Mouse (Mus musculus) midbrain, postnatal 0 days (tissue): ENCODE results near the gene Ppfibp1. TPM values are rescaled to one million over a fixed set of nuclear protein-coding genes. Genes with fewer than 3 reads are reported as not detected.

ENCODE experiments used
- ATAC-seq: fragments of 200-750 bp; cut with Nextera tagmentation; 2 replicates; pipeline ENCODE4 v1.8.0; 2017; ENCODE audit warnings: moderate number of reproducible peaks, mild to moderate bottlenecking, moderate TSS enrichment, moderate library complexity; ENCODE audit not compliant: low FRiP score
- DNase-seq: peaks from one replicate; pipeline ENCODE4 v3.0.0-alpha.2; 2015; ENCODE audit warnings: low spot score
- H3K27ac ChIP-seq: fragments of 300-500 bp; sonication (generic); 2 replicates; pipeline ENCODE4 v1.5.1; 2014; ENCODE audit warnings: low read depth, mild to moderate bottlenecking, low read length, mixed read lengths
- H3K27me3 ChIP-seq: fragments of 300-500 bp; sonication (generic); 2 replicates; pipeline ENCODE4 v1.6.1; 2014; ENCODE audit warnings: low read length, control low read depth, mixed read lengths; ENCODE audit not compliant: insufficient read depth
- H3K36me3 ChIP-seq: fragments of 300-500 bp; sonication (generic); 2 replicates; pipeline ENCODE4 v1.6.1; 2014; ENCODE audit warnings: low read length, control low read depth, mixed read lengths; ENCODE audit not compliant: insufficient read depth
- H3K4me1 ChIP-seq: fragments of 300-500 bp; sonication (generic); 2 replicates; pipeline ENCODE4 v1.6.1; 2014; ENCODE audit warnings: mild to moderate bottlenecking, control low read depth, antibody characterized with exemption, low read length, mixed read lengths; ENCODE audit not compliant: insufficient read depth
- H3K4me2 ChIP-seq: fragments of 300-500 bp; sonication (generic); 2 replicates; pipeline ENCODE4 v1.6.1; 2014; ENCODE audit warnings: low read depth, mild to moderate bottlenecking, low read length, mixed read lengths; ENCODE audit not compliant: poor library complexity, severe bottlenecking
- H3K4me3 ChIP-seq: fragments of 300-500 bp; sonication (generic); 2 replicates; pipeline ENCODE4 v1.5.1; 2014; ENCODE audit warnings: low read depth, mild to moderate bottlenecking, low read length, moderate library complexity
- H3K9ac ChIP-seq: fragments of 300-500 bp; sonication (generic); replicated peaks from 2 replicates; pipeline ENCODE4 v1.6.1; 2014; ENCODE audit warnings: mild to moderate bottlenecking, low read length, moderate library complexity, mixed read lengths; ENCODE audit not compliant: poor library complexity, severe bottlenecking
- H3K9me3 ChIP-seq: fragments of 300-500 bp; sonication (generic); 2 replicates; pipeline ENCODE4 v1.6.1; 2016; ENCODE audit warnings: low read length, control low read depth
- CTCF ChIP-seq: IDR thresholded peaks from 2 replicates; pipeline ENCODE4 v1.5.1; 2016; ENCODE audit warnings: antibody characterized with exemption, mild to moderate bottlenecking
- WGBS: fragments of 180-500 bp; shearing (Covaris S2); extraction: QIAGEN DNeasy Blood & Tissue Kit; methylation state at CpG from one replicate; pipeline ENCODE4 v1.1.7; 2014; 5-methylcytosine and 5-hydroxymethylcytosine counted together
- polyA plus RNA-seq: library from polyadenylated mRNA; unstranded; fragments of >200 nt; fragmentation: Nextera tagmentation; extraction: Ambion mirVana; gene quantifications from 2 replicates; pipeline ENCODE4 v1.2.1, GENCODE M21; 2015
- total RNA-seq: library from RNA; depleted of rRNA; stranded (reverse); fragments of >200 nt; gene quantifications from 2 replicates; pipeline ENCODE4 v1.2.3, GENCODE M21; 2014

Ppfibp1 gene
- total and polyA plus RNA-seq, 2 experiments from 2014 or later, result 23.7 to 25.4 TPM

GRCm38 (mm10) chr6:146912835-146913488 is 24.7 kb downstream of the Ppfibp1 start:
- no peaks in the 10 kb centered on the region for H3K36me3 ChIP-seq

GRCm38 (mm10) chr6:146913489-146914198 is 25.4 kb downstream of the Ppfibp1 start:
- no peaks in the 10 kb centered on the region for H3K27me3 ChIP-seq
- no peak overlapping the region for H3K4me3 ChIP-seq
- no peak overlapping the region for H3K9ac ChIP-seq
- DNase-seq, result no peak
- H3K27ac ChIP-seq, result no peak overlapping the region
- WGBS, result 76% methylated on average over 4 of the region's 4 CpGs
- H3K4me2 ChIP-seq, result no peak overlapping the region
- H3K36me3 ChIP-seq, result no peaks in the 10 kb centered on the region
- TF ChIP-seq CTCF, result no peak
- no peaks in the 10 kb centered on the region for H3K9me3 ChIP-seq
- ATAC-seq, result no peak
- H3K4me1 ChIP-seq, result 0 out of 2 replicates have a peak, but pooled peaks cover 3% of the 10 kb centered on the region

More at GRCm38 (mm10) chr6:146912835-146913488, 24.7 kb downstream of the Ppfibp1 start:
- Histone ChIP-seq H3K4me1 (0 out of 2 replicates have a peak, but pooled peaks cover 3% of the 10 kb centered on the region), H3K9ac (no peak overlapping the region), H3K4me2 (no peak overlapping the region), H3K4me3 (no peak overlapping the region), H3K27me3 (no peaks in the 10 kb centered on the region), H3K27ac (no peak overlapping the region), H3K9me3 (no peaks in the 10 kb centered on the region)
- DNase-seq (no peak), ATAC-seq (no peak)
- 31% methylated on average over 3 of the region's 3 CpGs for WGBS
- TF ChIP-seq CTCF, result no peak

- 0 out of 2 replicates have a peak, but pooled peaks cover 3% of the 10 kb centered on the region for H3K4me1 ChIP-seq
- TF ChIP-seq CTCF, result no peak
- no peaks in the 10 kb centered on the region for H3K36me3 ChIP-seq
- no peaks in the 10 kb centered on the region for H3K9me3 ChIP-seq
- H3K27me3 ChIP-seq, result no peaks in the 10 kb centered on the region
- DNase-seq (no peak), ATAC-seq (no peak)
- H3K4me3 ChIP-seq, result no peak overlapping the region
- H3K9ac ChIP-seq, result no peak overlapping the region
- no peak overlapping the region for H3K27ac ChIP-seq
- 86% methylated on average over 1 of the region's 1 CpGs for WGBS
- no peak overlapping the region for H3K4me2 ChIP-seq
Measured at GRCm38 (mm10) chr6:146915808-146916207, 27.5 kb downstream of the Ppfibp1 start.

- no peak for TF ChIP-seq CTCF
- no peak for ATAC-seq
- 85% methylated on average over 3 of the region's 3 CpGs for WGBS
Measured at GRCm38 (mm10) chr6:146917396-146917795, 29.1 kb downstream of the Ppfibp1 start.

GRCm38 (mm10) chr6:146918341-146918740 is 30.1 kb downstream of the Ppfibp1 start:
- no peak for ATAC-seq

More at GRCm38 (mm10) chr6:146917396-146917795, 29.1 kb downstream of the Ppfibp1 start:
- Histone ChIP-seq H3K4me1 (0 out of 2 replicates have a peak, but pooled peaks cover 3% of the 10 kb centered on the region), H3K4me3 (no peak overlapping the region), H3K4me2 (no peak overlapping the region), H3K9me3 (no peaks in the 10 kb centered on the region), H3K27ac (no peak overlapping the region), H3K9ac (no peak overlapping the region), H3K36me3 (no peaks in the 10 kb centered on the region), H3K27me3 (no peaks in the 10 kb centered on the region)
- no peak for DNase-seq

GRCm38 (mm10) chr6:146926415-146926980 is 38.2 kb downstream of the Ppfibp1 start:
- H3K27me3 ChIP-seq, result no peaks in the 10 kb centered on the region
- WGBS, result 77% methylated on average over 5 of the region's 5 CpGs
- ATAC-seq (no peak), DNase-seq (no peak)
- H3K4me1 ChIP-seq, result no peaks in the 10 kb centered on the region
- TF ChIP-seq CTCF, result no peak
- no peaks in the 10 kb centered on the region for H3K9me3 ChIP-seq
- no peak overlapping the region for H3K9ac ChIP-seq
- no peak overlapping the region for H3K27ac ChIP-seq
- H3K4me3 ChIP-seq, result no peak overlapping the region
- H3K36me3 ChIP-seq, result no peaks in the 10 kb centered on the region
- H3K4me2 ChIP-seq, result no peak overlapping the region

More at GRCm38 (mm10) chr6:146918341-146918740, 30.1 kb downstream of the Ppfibp1 start:
- Histone ChIP-seq H3K4me1 (no peaks in the 10 kb centered on the region), H3K9ac (no peak overlapping the region), H3K9me3 (no peaks in the 10 kb centered on the region), H3K4me3 (no peak overlapping the region), H3K4me2 (no peak overlapping the region), H3K27me3 (no peaks in the 10 kb centered on the region), H3K36me3 (no peaks in the 10 kb centered on the region), H3K27ac (no peak overlapping the region)
- no peak for DNase-seq
- WGBS, result 89% methylated on average over 6 of the region's 6 CpGs
- TF ChIP-seq CTCF, result no peak
